Mouse (Mus musculus) stomach, embryonic 14.5 days (tissue): ENCODE results near the gene Syt14. TPM values are rescaled to one million over a fixed set of nuclear protein-coding genes. Genes with fewer than 3 reads are reported as not detected.

Experiments
- ATAC-seq: fragments of 200-750 bp; cut with Nextera tagmentation; 2 replicates; pipeline ENCODE4 v1.8.0; 2017; ENCODE audit warnings: low read depth, moderate TSS enrichment; ENCODE audit not compliant: insufficient number of reproducible peaks, insufficient read depth, low FRiP score
- H3K27ac ChIP-seq: fragments of 300-500 bp; sonication (generic); 2 replicates; pipeline ENCODE4 v1.5.1; 2014; ENCODE audit warnings: mild to moderate bottlenecking, low read length, moderate library complexity, mixed read lengths
- H3K27me3 ChIP-seq: fragments of 300-500 bp; sonication (generic); 2 replicates; pipeline ENCODE4 v1.6.1; 2014; ENCODE audit warnings: low read length, control low read depth, mixed read lengths; ENCODE audit not compliant: control insufficient read depth, insufficient read depth
- H3K36me3 ChIP-seq: fragments of 300-500 bp; sonication (generic); 2 replicates; pipeline ENCODE4 v1.6.1; 2014; ENCODE audit warnings: mild to moderate bottlenecking, control low read depth, low read length, moderate library complexity, mixed read lengths; ENCODE audit not compliant: control insufficient read depth, insufficient read depth
- H3K4me1 ChIP-seq: fragments of 300-500 bp; sonication (generic); 2 replicates; pipeline ENCODE4 v1.6.1; 2014; ENCODE audit warnings: low read length, control low read depth, mixed read lengths; ENCODE audit not compliant: control insufficient read depth, insufficient read depth
- H3K4me2 ChIP-seq: fragments of 300-500 bp; sonication (generic); replicated peaks from 2 replicates; pipeline ENCODE4 v1.6.1; 2014; ENCODE audit warnings: low read depth, low read length, control low read depth
- H3K4me3 ChIP-seq: fragments of 300-500 bp; sonication (generic); 2 replicates; pipeline ENCODE4 v1.5.1; 2014; ENCODE audit warnings: low read depth, low read length, control low read depth
- H3K9ac ChIP-seq: fragments of 300-500 bp; sonication (generic); replicated peaks from 2 replicates; pipeline ENCODE4 v1.6.1; 2014; ENCODE audit warnings: low read depth, mild to moderate bottlenecking, control low read depth, low read length, moderate library complexity, mixed read lengths
- H3K9me3 ChIP-seq: fragments of 300-500 bp; sonication (generic); 2 replicates; pipeline ENCODE4 v1.6.1; 2016; ENCODE audit warnings: low read depth, low read length, control low read depth; ENCODE audit not compliant: control insufficient read depth
- WGBS: fragments of 180-500 bp; shearing (Covaris S2); extraction: QIAGEN DNeasy Blood & Tissue Kit; methylation state at CpG from one replicate; pipeline ENCODE4 v1.1.7; 2014; 5-methylcytosine and 5-hydroxymethylcytosine counted together
- polyA plus RNA-seq: library from polyadenylated mRNA; unstranded; fragments of >200 nt; fragmentation: Nextera tagmentation; extraction: Ambion mirVana; gene quantifications from 2 replicates; pipeline ENCODE4 v1.2.1, GENCODE M21; 2014

The Syt14 gene
- polyA plus RNA-seq, 1 experiment from 2014 or later: 5.2 TPM

DNA sequence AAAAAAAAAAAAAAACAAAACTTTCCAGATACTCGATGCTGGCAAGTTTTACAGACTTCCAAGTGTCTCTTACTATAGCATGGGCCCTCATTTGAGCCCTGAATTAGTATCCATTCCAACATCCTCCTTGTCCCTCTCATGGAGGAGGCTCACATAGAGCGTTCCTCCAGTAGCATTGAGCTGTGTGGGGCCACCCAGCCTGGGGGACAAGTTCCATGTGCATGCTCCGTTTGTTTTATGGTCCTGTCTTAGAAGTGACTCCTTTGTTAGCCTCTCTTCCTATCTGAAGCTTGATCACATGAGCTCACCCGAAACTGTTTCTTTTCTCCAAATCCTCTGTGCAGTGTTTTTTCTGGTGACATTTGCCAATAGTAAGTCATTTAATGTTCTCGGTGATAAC lies 17.5 kb upstream of the Syt14 start:
- Histone ChIP-seq H3K4me1 (no peaks in the 10 kb centered on the region), H3K27me3 (no peaks in the 10 kb centered on the region), H3K4me2 (no peak overlapping the region), H3K9me3 (no peaks in the 10 kb centered on the region), H3K36me3 (no peaks in the 10 kb centered on the region), H3K27ac (no peak overlapping the region), H3K4me3 (no peak overlapping the region), H3K9ac (no peak overlapping the region)
- 67% methylated on average over 5 of the region's 5 CpGs for WGBS
- no peak for ATAC-seq

DNA sequence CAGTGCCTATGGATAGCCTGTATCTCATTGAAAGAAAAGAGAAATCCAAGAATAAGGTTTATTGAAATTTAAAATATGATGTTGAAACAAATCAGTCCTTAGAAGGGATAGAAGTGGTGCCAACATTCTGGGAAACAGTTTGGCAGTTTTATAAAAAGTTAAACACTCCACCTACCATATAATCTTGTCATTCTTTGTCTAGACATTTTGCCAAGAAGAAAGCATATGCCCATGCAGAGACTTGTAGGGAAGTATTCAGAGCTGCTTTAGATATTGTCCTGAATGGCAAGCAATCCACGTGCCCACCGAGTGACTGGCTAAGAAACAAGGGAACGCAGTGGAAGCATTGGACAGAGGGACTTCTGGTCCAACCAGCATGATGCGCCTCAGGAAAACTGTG lies 12.0 kb upstream of the Syt14 start:
- Histone ChIP-seq H3K27me3 (no peaks in the 10 kb centered on the region), H3K4me2 (no peak overlapping the region), H3K27ac (no peak overlapping the region), H3K4me1 (no peaks in the 10 kb centered on the region), H3K4me3 (no peak overlapping the region), H3K36me3 (no peaks in the 10 kb centered on the region), H3K9me3 (no peaks in the 10 kb centered on the region), H3K9ac (no peak overlapping the region)
- ATAC-seq: no peak
- 87% methylated on average over 4 of the region's 4 CpGs for WGBS

DNA sequence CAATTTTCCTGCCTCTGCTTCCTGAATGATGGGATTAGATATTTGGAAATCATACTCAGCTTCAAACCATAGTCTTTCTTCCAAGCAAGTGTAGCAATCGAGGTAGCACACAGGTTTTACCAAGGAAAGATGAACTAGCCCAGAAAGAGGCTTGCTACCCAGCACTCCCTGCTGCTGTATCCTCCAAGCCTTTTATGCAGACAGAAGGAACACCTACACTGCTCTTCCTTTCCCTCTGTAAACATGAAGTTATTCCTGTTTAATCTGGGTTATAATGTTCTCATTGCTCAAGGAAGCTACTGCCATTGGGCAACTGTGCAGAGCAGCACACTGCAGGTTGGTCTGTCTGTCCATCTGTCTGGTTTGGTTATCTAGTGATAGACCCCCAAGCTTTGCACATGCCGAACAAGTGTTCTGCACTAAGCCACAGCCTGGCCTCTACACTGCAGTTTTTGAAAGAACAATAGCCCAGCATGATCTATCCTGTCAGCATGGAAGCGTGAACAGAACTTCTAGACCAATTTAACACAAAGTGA lies 7.3 kb upstream of the Syt14 start:
- no peak overlapping the region for H3K4me3 ChIP-seq
- no peak overlapping the region for H3K27ac ChIP-seq
- WGBS: 74% methylated on average over 3 of the region's 3 CpGs

DNA sequence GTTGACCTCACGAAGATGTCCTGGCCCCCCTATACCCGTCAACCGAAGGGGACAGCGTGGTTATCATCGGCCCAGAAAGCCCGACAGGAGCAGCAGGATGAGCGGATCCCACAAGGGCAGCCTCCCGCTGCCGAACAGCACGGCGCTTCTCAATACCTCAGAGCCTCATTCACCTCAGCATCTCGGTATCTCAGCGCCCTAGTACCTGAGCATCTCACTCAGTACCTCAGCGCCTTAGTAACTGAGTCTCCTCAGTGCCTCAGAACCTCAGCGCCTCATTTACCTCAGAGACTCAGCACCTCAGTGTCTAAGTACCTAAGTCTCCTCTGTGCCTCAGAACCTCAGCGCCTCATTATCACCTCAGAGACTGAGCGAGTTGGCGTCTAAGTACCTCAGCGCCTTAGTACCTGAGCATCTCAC lies 614 bp downstream of the Syt14 start:
- H3K27me3 ChIP-seq: no peaks in the 10 kb centered on the region
- no peak for ATAC-seq
- no peaks in the 10 kb centered on the region for H3K36me3 ChIP-seq
- peak overlapping the region; percentile 36; the same call in 1 of the 2 replicates for H3K9ac ChIP-seq
- peak overlapping the region; percentile 62 for H3K4me3 ChIP-seq
- H3K9me3 ChIP-seq: no peaks in the 10 kb centered on the region
- 0 out of 2 replicates have a peak, but pooled peaks cover 4% of the 10 kb centered on the region for H3K4me1 ChIP-seq
- H3K4me2 ChIP-seq: peak overlapping the region; percentile 88
- WGBS: 3% methylated on average over 19 of the region's 19 CpGs
- H3K27ac ChIP-seq: no peak overlapping the region

More for the DNA sequence above, 7.3 kb upstream of the Syt14 start:
- Histone ChIP-seq H3K4me2 (no peak overlapping the region), H3K9me3 (no peaks in the 10 kb centered on the region), H3K4me1 (no peaks in the 10 kb centered on the region), H3K27me3 (no peaks in the 10 kb centered on the region), H3K36me3 (no peaks in the 10 kb centered on the region), H3K9ac (no peak overlapping the region)
- ATAC-seq: no peak

DNA sequence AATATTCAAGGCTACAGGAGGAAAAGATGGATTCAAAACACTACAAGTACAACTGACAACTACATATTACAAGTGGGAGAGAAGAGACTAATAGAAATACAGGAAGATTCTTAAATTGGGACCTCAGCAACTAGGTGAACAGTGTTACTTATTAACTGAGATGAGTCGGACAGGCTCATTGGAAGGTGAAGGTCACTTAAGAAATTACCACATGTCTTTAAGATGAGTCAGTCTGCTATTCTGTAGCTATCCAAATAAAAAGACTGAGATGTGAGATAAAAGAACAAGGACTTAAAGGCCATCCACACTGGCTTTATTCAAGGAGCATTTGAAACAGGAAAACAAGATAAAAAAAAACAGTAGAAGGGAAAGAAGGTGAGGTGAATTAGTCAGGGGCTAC lies 11.3 kb downstream of the Syt14 start:
- no peaks in the 10 kb centered on the region for H3K9me3 ChIP-seq
- H3K27ac ChIP-seq: no peak overlapping the region
- no peaks in the 10 kb centered on the region for H3K27me3 ChIP-seq
- H3K4me1 ChIP-seq: no peaks in the 10 kb centered on the region
- 46% methylated on average over 1 of the region's 1 CpGs for WGBS
- H3K4me3 ChIP-seq: no peak overlapping the region
- no peak overlapping the region for H3K4me2 ChIP-seq
- no peak for ATAC-seq
- no peaks in the 10 kb centered on the region for H3K36me3 ChIP-seq
- no peak overlapping the region for H3K9ac ChIP-seq

GRCm38 (mm10) chr1:193012351-193012750 lies 23.2 kb downstream of the Syt14 start:
- no peaks in the 10 kb centered on the region for H3K27me3 ChIP-seq
- 93% methylated on average over 2 of the region's 2 CpGs for WGBS
- no peak overlapping the region for H3K27ac ChIP-seq
- H3K4me3 ChIP-seq: no peak overlapping the region
- no peak overlapping the region for H3K4me2 ChIP-seq
- no peaks in the 10 kb centered on the region for H3K36me3 ChIP-seq
- H3K4me1 ChIP-seq: no peaks in the 10 kb centered on the region
- no peak overlapping the region for H3K9ac ChIP-seq
- ATAC-seq: no peak
- H3K9me3 ChIP-seq: no peaks in the 10 kb centered on the region

GRCm38 (mm10) chr1:193011000-193011769 lies 24.4 kb downstream of the Syt14 start:
- H3K4me2 ChIP-seq: no peak overlapping the region
- no peaks in the 10 kb centered on the region for H3K27me3 ChIP-seq
- H3K4me3 ChIP-seq: no peak overlapping the region
- no peak overlapping the region for H3K9ac ChIP-seq
- no peaks in the 10 kb centered on the region for H3K4me1 ChIP-seq
- no peaks in the 10 kb centered on the region for H3K36me3 ChIP-seq
- H3K9me3 ChIP-seq: no peaks in the 10 kb centered on the region
- 90% methylated on average over 3 of the region's 3 CpGs for WGBS
- no peak overlapping the region for H3K27ac ChIP-seq
- peak; percentile 79; the same call in 1 of the 2 replicates for ATAC-seq

GRCm38 (mm10) chr1:193004581-193004980 lies 31.0 kb downstream of the Syt14 start:
- WGBS: 83% methylated on average over 1 of the region's 1 CpGs
- Histone ChIP-seq H3K4me3 (no peak overlapping the region), H3K4me2 (no peak overlapping the region), H3K4me1 (no peaks in the 10 kb centered on the region), H3K27ac (no peak overlapping the region), H3K9me3 (no peaks in the 10 kb centered on the region), H3K27me3 (no peaks in the 10 kb centered on the region), H3K36me3 (no peaks in the 10 kb centered on the region), H3K9ac (no peak overlapping the region)
- no peak for ATAC-seq
